Mouse (Mus musculus) hematopoietic stem cell, adult 5-6 weeks (primary cell): ENCODE data around the gene Gm16503. TPM values are rescaled to one million over a fixed set of nuclear protein-coding genes. Genes with fewer than 3 reads are reported as not detected.
"Not testable (repeated sequence)": the region's sequence is repeated elsewhere in the genome, so short reads cannot be mapped to it uniquely, and the experiment has no call there.

Experiments
- ATAC-seq, 2 experiments: fragments of 125-278 bp in 1 of 2; replicated peaks in 1 of 2; 2 replicates each; pipeline ENCODE4 v1.8.0; 2016 to 2017; ENCODE audit warnings: inconsistent platforms in 2 of 2, mild to moderate bottlenecking in 2 of 2, moderate number of reproducible peaks in 2 of 2, low read depth in 1 of 2, moderate TSS enrichment in 1 of 2; ENCODE audit not compliant: low FRiP score in 2 of 2, poor library complexity in 2 of 2, severe bottlenecking in 2 of 2, insufficient read depth in 1 of 2, low TSS enrichment in 1 of 2
- total RNA-seq: library from RNA; stranded (forward); fragments of 172-1452, 232-1000 nt; gene quantifications from 2 replicates; pipeline ENCODE4 v1.2.3, GENCODE M21; 2017

Gm16503 gene
- total RNA-seq, 1 experiment from 2014 or later, result 2.8 TPM

DNA sequence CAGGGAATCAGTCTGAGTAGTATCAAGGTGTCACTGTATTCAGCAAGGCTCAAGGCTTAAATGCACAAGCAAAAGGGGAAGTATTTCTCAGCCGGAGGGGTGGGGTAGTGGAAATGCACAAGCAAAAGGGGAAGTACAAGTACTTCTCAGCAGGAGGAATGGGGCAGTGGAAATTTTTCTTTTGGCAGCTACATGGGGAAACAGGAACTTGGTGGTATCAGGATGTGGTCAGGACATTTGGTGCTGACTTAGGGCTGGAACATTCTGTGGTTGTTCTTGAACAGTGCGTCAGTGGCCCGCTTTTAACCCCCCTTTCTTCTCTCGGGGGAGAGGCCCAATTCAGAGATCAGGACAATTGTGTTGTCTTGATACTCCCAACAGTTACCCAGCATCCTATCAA, 39.4 kb downstream of the Gm16503 start:
- not testable (repeated sequence) for ATAC-seq

DNA sequence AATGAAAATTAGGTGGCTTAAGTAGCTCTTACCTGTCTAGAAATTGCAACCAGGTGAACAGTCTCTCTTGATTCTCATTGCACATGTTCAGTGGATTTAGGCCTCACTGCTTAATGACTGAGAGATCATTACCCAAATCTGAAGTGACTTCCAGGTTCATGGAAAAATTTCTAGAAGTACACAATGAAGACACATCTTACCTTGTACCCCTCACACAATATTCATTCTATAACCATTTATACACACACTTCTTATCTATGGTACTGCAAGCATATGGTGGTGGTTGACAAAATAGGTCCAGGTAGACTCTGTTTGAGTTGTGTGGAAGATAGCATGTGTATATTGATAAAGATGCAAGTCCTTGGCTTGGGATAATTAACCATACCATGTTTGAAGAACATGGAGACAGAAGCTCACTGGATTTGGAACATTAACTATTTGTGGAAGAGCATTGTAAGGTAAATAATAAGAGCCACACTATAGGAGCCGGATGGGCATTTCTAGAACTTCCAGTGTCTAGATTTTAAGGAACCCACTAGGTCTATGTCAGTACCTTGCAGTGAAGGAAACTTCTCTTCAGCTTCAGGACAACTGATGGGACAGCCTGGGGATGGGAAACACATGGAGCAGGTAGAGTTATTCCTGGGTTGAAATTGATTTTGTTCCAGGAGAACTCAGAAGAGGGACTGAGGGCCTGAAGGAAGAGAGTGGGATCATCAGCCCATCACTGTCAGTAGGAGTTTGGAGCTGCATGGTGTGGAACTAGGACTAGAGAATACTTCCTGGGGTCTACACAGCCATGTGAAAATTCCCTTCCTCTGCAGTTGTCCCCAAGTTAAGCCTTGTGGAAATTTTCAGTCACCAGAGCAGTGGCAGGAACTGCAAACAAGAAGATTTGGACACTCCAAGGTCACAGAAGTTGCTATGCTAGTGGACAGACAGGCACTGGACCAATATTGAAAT, 46.8 kb downstream of the Gm16503 start:
- ATAC-seq, result no peak

Other genes with a start within 250 kb of the Gm16503 start
- 0.31 and 0.45 TPM in 2 replicates for gene Zfp988, start 234.5 kb upstream of the Gm16503 start, total RNA-seq
- not detected in 2 replicates for gene Zfp978, start 178.9 kb upstream of the Gm16503 start, total RNA-seq
- 26.9 and 32.5 TPM in 2 replicates for gene Zfp982, start 47.8 kb upstream of the Gm16503 start, total RNA-seq
- gene Zfp985, start 13.1 kb downstream of the Gm16503 start, total RNA-seq, result 0.60 and 1.1 TPM in 2 replicates
- gene Zfp979, start 102.3 kb downstream of the Gm16503 start, total RNA-seq, result 7.6 and 13.1 TPM in 2 replicates
- 0.69 and 1.0 TPM in 2 replicates for gene Zfp534, start 162.3 kb downstream of the Gm16503 start, total RNA-seq